Mouse (Mus musculus) liver, postnatal 0 days (tissue): ENCODE data around the gene Cxcl17.

Source experiments
- CTCF ChIP-seq: sonication (generic); IDR thresholded peaks from 2 replicates; pipeline ENCODE4 v1.5.1; 2016; ENCODE audit warnings: antibody characterized with exemption, low read depth
- EP300 ChIP-seq: IDR thresholded peaks from 2 replicates; pipeline ENCODE4 v1.6.1; 2016; ENCODE audit warnings: antibody characterized with exemption, low read depth, mild to moderate bottlenecking

- TF ChIP-seq CTCF (no peak), EP300 (no peak)
These were observed 17.9 kb downstream of the Cxcl17 start for GRCm38 (mm10) chr7:25394754-25395153.
